Mouse (Mus musculus) spleen, embryonic (tissue): Measurements from ENCODE around the gene Fcrl1.
"Not testable (repeated sequence)": the region's sequence is repeated elsewhere in the genome, so short reads cannot be mapped to it uniquely, and the experiment has no call there.

ENCODE experiments used
- CTCF ChIA-PET: fragments of 350-600 bp; sonication (Branson Sonifier 250); formaldehyde crosslinking; loops from one replicate; lab custom pipeline; 2022; lab: Charles Lee

The Fcrl1 gene

DNA sequence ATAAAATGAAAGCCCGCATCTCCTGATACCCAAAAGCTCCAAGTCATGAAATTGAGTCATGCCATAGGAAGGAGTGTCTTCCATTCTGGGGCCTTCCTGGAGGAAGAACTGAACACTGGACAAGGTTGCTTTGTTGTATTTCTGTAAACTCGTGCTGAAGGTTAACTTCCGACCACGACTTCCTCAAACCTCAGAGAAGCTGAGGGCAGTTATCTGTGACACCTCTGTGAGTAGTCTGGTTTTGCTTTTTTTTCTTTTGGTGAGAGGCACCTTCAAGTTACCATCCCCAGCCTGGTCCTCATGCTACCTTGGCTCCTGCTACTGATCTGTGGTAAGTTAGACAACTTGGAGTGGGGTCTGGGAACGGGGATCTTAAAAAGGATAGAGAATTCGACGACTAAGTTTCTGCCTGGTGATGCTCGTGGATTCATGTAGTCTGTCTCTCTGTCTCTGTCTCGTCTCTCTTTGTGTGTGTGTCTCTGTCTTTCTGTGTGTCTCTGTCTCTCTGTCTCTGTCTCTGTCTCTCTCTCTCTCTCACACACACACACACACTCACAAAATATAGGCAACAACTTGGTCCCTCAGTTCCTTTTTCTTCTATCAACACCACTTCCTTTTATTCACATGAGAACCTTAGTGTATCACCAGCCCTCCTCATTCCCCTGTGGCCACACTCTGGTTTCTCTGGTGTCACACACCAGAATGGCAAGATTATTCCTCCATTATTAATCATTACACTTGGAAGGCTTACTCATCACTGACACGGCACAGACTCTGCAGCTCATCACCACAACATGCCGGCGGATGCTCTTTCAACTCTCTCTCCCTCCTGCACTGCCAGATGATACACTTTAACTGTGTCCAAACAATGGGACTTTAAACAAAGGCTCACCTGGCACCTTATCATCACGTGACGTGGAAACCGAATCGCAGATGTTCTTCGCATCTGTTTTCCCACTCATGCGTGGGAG, at the start of gene Fcrl1:
TSS of gene Fcrl1 (plus strand) at position 193 of the 971 bp plus-strand sequence.
- CTCF ChIA-PET = interaction anchor here (0.5 to 0.7 kb wide), 2 partner anchors 13 to 195 kb away, joined by 3 read pairs; no protein-coding TSS in a partner anchor

DNA sequence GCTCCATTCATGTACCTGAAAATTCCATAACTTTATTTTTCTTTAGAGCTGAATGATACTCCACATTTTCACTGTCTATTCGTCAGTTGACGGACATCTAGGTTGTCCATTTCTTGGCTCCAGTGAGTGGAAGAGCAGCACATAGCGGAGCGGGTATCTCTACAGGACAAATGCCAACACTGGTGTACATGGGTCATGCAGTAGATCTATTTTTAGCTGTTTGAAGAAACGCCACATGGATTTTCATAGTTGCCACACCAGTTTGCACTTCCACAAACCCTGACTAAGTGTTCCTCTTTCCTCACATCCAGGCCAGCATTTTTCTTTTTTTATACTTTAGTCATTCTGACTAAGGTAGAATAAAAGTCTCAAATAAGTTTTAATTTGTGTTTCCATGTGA, 38.3 kb upstream of the Fcrl1 start:
- CTCF ChIA-PET = interaction anchor here (0.5 kb wide), 1 partner anchor 172 kb away, joined by 6 read pairs; no protein-coding TSS in a partner anchor

DNA sequence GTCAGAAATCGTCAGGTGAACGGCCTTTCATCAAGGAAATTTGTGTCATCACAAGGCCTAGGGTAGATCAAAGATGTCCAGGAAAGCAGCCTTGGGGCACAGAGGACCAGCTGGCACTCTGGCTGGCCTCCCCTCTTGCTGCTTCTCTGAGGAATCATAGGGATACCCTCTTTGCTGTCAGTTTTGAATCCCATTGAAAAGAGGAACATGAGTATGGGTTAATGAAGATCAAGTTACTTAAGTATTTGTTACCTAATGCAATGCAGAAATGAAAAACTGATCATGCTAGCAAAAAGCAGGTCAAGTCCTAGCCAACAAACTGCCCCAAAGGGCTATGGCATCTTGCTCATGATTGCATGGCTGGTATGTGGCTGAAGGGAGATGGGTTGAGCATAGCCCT, 25.2 kb upstream of the Fcrl1 start:
- CTCF ChIA-PET = interaction anchor here (1.0 kb wide), 1 partner anchor 11 kb away, joined by 3 read pairs; no protein-coding TSS in a partner anchor

DNA sequence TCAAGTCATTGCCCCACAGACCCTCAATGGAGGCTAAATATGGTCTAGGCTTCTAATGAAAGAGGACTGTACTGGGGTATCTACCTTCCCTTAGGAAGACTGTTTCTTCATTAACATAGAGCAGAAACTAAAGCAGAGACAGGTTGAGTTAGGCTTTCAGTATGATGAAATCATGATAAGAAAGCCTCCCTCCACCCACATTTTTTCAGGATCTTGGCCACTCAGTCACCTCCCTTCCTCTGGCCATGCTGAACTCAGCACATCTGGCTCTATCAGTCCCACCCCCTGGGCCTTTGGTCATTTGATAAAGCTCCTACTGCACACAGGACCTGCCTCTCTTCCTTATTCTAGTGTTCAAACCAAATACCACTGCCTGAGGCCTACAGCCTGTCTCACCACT, 18.6 kb upstream of the Fcrl1 start, which contains the start of gene Cd5l:
TSS of gene Cd5l (plus strand) at position 301 of the 400 bp plus-strand sequence.
- CTCF ChIA-PET = interaction anchor here (0.6 kb wide), 1 partner anchor 168 kb away, joined by 3 read pairs; no protein-coding TSS in a partner anchor

DNA sequence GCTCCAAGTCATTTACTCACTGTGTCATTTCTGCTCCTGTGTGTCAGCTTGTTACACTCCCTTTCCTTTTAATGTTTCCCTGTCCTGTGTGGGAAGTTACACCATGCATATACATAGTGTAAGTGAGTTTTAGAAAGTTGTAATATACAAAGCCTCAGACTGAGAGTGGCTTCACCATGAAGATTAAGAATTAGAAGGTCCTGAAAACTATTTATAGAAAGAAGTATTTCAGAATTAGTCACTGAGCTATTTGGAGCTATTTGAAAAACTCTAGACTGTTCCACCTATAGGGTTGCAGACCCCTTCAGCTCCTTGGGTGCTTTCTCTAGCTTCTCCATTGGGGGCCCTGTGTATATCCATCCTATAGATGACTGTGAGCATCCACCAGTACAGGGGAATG, 17.0 kb upstream of the Fcrl1 start:
- CTCF ChIA-PET = interaction anchor here (0.6 kb wide), 1 partner anchor 217 kb away, joined by 4 read pairs; no protein-coding TSS in a partner anchor

DNA sequence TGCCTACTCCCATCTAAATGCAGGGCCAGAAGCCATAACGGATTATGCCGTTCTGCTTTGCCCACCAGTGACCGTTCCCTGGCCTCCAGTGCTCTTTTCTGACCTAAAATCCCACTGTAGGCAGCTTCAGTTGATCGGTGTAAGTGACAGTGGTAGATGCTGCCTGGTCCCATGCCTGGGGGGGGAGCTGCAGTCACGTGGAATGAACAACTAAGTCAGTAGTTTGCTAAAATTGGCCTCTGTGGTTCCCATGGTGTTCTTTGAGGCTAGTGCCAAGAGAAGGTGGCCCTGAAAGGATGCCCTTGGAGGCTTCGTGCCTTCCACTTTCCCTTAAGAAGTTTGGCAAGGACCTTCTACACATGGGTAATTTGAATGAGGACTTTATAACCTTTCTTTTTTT, 15.7 kb upstream of the Fcrl1 start:
- CTCF ChIA-PET = no interaction called here

DNA sequence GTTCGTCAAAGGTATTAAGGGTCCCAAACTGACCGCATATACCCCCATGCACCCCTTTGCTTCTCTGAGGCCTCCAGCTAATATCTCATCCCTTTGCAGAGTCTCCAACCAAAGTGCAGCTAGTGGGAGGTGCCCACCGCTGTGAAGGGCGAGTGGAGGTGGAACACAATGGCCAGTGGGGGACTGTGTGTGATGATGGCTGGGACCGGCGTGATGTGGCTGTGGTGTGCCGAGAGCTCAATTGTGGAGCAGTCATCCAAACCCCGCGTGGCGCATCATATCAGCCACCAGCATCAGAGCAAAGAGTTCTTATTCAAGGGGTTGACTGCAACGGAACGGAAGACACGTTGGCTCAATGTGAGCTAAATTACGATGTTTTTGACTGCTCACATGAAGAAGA, 10.5 kb upstream of the Fcrl1 start:
- CTCF ChIA-PET = no interaction called here

DNA sequence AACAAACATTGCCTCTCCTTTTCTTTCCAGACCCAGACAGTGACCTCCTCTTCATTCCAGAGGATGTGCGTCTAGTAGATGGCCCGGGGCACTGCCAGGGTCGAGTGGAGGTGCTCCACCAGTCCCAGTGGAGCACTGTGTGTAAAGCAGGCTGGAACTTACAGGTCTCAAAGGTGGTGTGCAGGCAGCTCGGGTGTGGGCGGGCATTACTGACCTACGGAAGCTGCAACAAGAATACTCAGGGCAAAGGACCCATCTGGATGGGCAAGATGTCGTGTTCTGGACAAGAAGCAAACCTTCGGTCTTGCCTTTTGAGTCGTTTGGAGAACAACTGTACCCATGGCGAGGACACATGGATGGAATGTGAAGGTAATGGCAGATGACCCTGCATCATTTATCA, 8.7 kb upstream of the Fcrl1 start:
- CTCF ChIA-PET = no interaction called here

DNA sequence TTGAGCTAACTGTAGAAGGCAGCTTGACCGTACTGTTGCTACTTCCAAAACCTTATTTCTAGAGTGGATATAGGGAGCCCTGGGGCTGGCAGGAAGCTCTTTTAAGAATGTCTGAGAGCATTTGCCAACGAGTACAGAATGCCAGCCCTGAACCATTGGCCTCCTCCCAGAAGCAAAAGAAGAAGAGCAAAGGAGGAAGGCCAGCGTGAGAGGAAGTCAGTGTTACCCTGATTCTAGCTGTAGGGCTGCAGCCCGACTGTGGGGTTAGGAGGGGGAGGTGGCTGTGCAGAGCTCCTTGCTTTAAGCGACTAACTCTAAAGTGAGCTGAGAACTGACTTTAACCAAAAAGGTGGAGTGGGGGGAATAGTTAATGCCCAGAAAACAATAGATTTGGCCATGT, 7.0 kb upstream of the Fcrl1 start:
- CTCF ChIA-PET = interaction anchor here (0.6 kb wide), 1 partner anchor 36 kb away, joined by 3 read pairs; no protein-coding TSS in a partner anchor

DNA sequence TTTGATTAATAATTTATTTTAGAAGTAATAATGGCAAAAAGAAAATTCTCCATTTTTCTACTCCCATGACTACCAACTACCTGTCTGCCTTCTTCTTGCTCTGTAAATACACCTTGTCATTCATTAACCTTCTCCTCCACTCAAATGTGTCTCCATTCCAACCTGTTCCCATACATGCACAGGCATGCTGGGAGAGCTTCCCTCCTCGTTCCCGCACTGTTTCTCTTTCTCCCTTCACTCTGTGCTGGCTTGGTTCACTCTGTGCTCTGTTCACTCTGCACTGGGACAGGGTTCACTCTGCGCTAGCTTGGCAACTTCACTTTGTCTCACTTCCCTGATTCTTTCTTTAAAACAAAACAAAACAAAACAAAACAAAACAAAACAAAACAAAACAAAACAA, 1.0 kb downstream of the Fcrl1 start:
- CTCF ChIA-PET = interaction anchor here (0.7 kb wide), 1 partner anchor 18 kb away, joined by 4 read pairs; no protein-coding TSS in a partner anchor

DNA sequence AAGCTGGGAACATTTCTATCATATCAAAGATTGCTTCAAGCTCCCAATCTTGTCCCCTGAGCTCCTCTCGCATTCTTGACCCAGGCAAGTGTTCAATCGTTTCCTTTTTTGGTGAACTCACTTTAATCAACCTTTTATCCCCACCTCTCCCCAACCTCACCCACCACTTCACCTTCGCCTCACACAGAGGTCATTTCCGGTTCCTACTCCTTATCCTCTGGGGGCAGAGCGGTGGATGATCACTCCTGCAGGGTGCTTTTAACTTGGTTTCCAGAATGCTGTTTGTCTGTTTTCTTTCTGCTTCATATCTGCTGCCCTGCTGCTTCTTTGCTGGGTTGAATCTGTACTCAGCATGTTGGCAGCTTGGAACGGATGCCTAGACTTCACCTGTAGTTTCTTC, 1.5 kb downstream of the Fcrl1 start:
- CTCF ChIA-PET = interaction anchor here (0.7 kb wide), 2 partner anchors 17 to 23 kb away, joined by 3 to 4 read pairs; no protein-coding TSS in a partner anchor

DNA sequence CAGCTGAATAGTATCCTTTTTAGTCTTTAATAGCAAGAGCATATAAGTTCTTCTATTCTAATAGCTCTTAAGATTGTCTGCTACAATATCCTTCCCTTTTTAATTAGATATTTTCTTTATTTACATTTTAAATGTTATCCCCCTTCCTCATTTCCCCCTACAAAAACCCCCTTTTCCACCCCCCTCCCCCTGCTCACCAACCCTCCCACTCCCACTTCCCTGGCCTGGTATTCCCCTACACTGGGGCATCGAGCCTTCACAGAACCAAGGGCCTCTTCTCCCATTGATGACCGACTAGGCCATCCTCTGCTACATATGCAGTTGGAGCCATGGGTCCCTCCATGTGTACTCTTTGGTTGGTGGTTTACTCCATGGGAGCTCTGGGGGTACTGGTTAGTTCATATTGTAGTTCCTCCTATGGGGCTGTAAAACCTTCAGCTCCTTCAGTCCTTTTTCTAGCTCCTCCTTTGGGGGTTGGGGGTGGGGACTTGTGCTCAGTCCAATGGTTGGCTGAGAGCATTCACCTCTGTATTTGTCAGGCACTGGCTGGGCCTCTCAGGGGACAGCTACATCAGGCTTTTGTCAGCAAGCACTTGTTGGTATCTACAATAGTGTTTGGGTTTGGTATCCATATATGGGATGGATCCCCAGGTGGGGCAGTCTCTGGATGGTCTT, 3.6 kb downstream of the Fcrl1 start:
- CTCF ChIA-PET = not testable (repeated sequence)

DNA sequence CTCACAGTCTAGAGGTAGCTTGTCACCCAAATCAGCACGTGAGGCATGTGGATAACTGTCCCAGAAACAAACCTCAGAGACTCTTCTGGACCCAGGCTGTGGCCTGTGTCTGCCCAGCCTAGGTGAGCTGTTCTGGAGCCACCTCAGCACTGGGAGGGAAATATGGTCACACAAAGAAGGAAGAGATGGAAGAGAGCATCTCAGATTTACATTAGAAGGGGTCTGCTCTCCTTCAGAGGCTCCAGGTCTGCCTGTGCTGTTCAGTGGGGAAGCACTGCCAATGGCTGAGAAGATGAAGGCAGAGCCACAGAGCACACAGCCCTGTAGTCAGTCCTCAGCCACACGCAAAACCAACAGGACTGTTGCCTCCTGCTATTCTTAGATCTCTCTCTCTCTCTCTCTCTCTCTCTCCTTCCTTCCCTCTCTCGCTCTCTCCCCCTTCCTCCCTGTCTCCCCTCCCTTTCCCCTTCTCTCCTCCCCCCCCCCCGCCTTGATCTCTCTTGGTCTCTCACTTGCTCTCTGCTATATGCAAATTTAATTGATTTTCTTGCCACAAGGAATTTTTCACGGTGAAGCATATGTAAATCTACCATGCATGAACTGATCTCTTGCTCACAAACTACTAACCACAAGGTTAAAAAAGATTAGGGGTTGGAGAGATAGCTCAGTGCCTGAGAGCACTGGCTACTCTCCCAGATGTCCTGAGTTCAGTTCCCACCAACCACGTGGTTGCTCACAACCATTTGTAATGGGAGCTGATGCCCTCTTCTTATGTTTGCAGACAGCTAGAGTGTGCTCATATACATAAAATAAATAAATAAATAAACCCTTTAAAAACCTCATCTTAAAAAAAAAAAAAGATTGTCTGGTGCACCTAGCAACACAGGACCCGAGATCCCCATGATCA, 5.9 kb downstream of the Fcrl1 start:
- CTCF ChIA-PET = interaction anchor here (1.0 kb wide), 1 partner anchor 18 kb away, joined by 3 read pairs; no protein-coding TSS in a partner anchor

DNA sequence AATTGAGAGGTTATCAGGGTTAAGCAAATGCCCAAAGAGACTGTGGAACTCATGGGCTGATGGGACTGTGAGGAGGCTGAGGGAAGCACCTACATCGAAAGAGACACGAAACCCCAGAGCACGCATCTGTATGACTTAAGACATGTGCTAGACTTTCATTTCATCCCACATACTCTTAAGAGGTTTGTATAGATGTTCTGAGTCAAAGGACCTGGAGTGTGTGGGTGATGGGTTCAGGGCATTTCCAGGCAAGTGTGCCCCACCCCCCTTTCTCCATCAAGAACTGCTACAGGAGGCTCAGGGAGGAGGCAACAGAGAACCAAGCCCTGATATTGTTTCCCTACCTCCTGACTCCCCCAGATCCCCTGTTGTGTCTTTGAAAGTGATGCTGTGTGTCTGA, 7.1 kb downstream of the Fcrl1 start:
- CTCF ChIA-PET = interaction anchor here (0.7 kb wide), 2 partner anchors 11 to 121 kb away, joined by 3 to 5 read pairs; no protein-coding TSS in a partner anchor

DNA sequence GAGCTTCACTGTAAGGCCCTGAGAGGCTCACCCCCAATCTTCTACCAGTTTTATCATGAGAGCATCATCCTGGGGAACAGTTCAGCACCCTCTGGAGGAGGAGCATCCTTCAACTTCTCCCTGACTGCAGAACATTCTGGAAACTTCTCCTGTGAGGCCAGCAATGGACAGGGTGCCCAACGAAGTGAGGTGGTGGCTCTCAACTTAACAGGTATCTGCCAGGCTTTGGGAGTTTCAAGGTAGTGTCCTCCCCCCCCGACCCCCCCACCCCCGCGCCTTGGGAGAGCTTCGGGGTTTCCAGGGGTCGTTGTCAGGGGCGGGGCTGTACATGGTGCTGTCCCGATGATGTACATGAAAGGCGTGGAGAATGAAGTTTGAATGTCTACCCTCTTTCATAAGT, 8.9 kb downstream of the Fcrl1 start:
- CTCF ChIA-PET = no interaction called here

DNA sequence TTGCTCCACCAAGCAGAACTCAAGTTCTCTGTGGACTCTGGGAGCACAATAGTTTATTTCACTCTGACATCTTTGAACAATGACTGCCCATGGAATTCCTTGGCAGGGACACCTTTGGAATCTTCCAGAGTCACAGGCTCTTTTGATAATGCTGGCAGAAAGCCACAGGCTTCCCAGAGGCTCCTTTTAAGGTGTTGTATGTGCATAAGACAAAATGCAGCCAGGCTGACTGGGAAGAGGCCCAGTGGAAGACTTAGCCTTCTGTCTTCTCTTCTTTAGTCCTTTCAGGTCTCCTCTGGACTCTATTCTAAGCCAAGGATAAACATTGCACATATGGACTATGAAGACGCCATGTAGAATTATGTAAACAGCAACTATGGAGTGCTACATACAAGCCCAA, 14.7 kb downstream of the Fcrl1 start:
- CTCF ChIA-PET = no interaction called here

DNA sequence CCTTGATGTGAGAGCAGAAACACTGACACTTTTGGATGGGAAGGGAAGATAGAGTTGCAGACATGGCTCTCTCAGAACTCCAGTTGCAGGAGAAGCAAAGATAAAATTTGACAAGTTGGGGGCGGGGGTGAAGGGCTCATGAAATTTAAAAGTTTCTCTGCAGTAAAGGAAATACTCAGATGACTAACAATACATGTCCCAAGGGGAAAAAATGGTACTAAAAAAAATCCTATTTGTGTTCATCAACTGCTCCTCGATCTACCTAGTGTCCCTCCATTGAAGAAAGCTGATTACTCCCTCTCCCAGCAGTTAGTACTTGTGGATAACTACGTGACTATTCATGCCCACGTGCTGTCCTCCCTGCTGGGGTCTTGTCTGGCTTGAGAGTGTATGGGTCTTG, 22.6 kb downstream of the Fcrl1 start:
- CTCF ChIA-PET = no interaction called here

DNA sequence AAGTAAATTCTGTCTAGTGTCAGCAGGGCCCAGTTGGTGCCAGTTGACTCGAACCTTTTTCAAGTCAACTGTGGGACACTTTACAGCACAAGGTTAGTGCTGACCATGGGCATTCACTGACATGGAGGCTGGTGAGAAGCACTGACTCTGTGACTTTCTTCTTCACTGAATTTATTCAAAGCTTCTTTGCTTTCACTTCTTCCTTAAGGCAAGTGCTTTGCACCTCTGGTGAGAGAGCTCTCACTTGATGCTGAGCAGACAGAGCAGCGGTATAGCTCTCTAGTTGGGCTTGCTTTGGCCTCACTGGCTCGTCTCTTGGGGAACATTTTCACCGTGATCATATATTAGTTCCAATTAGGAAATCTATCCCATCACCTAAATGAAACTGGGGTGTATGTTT, 23.7 kb downstream of the Fcrl1 start:
- CTCF ChIA-PET = interaction anchor here (0.7 to 1.3 kb wide), 2 partner anchors 18 to 21 kb away, joined by 3 read pairs; no protein-coding TSS in a partner anchor

DNA sequence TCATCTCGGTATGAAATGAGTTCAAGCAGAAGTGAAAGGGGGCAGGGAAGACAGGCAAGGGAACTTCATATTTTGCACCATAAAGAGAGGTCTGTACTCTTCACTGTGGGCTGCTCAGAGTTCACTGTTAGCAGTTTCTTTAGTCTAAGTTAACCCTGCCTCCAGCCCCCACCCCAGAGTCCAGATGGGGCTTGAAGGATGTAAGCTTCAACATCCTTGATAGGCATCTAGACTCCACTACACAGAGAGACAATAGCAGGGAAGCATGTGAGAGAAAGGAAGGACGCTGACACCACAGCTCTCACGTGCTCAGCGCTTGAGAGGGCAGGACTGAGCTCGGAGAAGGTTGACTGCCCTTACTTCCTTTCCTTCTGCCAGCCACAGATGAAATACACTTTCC, 25.1 kb downstream of the Fcrl1 start:
- CTCF ChIA-PET = interaction anchor here (1.0 kb wide), 1 partner anchor 23 kb away, joined by 3 read pairs; no protein-coding TSS in a partner anchor

DNA sequence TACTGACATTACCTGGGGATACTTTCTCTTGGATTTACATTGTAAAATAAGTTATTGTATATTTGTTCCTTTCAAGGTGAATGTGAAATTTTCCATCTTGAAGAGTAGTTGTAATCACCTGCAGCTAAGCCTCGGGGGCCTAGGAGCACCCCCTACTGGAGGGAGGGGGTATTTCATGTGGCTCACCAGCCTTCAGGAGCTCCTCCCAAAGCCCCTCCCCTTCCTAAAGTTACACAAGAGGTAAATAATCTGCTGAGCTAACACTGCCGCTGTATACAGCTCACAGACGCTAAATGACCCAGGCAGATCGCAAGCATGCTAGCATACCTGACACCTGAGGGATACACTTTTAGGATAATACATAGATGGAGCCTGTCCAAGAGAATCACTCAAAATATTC, 32.0 kb downstream of the Fcrl1 start:
- CTCF ChIA-PET = interaction anchor here (0.7 to 0.9 kb wide), 3 partner anchors 90 to 96 kb away, joined by 3 read pairs; no protein-coding TSS in a partner anchor
